In genomic region chr2:30445312-30445711, GRCm38 (mm10) we compare ENCODE assay signal across 8 mouse cellular contexts. TPM values are rescaled to one million over a fixed set of nuclear protein-coding genes. Genes with fewer than 3 reads are reported as not detected.
DNase-seq lines count a peak whose midpoint lies in the region; ATAC-seq and TF ChIP-seq lines count a peak whose summit lies in the region.

No protein-coding gene starts in this region.

- 30% methylated on average over 2 of the region's 2 CpGs for WGBS in heart, embryonic 16.5 days
- 43% methylated on average over 2 of the region's 2 CpGs for WGBS in limb, embryonic 14.5 days

- peaks cover 7% of the 10 kb centered on the region; the same call in 1 of the 2 replicates for H3K9me3 ChIP-seq in heart, embryonic 16.5 days (replicated peaks; ENCODE audit: control insufficient read depth, low read length)
- peaks cover 6% of the 10 kb centered on the region; the same call in 1 of the 2 replicates for H3K9me3 ChIP-seq in limb, embryonic 14.5 days (ENCODE audit: control insufficient read depth, low read length)

- no peaks in the 10 kb centered on the region for H3K27me3 ChIP-seq in heart, embryonic 16.5 days (ENCODE audit: control insufficient read depth, insufficient read depth, low read length)
- no peaks in the 10 kb centered on the region for H3K27me3 ChIP-seq in limb, embryonic 14.5 days (ENCODE audit: control insufficient read depth, insufficient read depth, low read length)

- peak overlapping the region; percentile 57 for H3K9ac ChIP-seq in heart, embryonic 16.5 days (ENCODE audit: low read length)
- peak overlapping the region; percentile 45 for H3K9ac ChIP-seq in limb, embryonic 14.5 days (ENCODE audit: low read depth, low read length, severe bottlenecking)

- peak; percentile 45 for DNase-seq in adrenal gland, postnatal 14 days
- DNase-seq in adrenal gland, postnatal 25 days = no peak
- peak; percentile 88 for DNase-seq in NIH3T3 (ENCODE audit: low read depth)
- DNase-seq in limb, embryonic 14.5 days (ENCODE audit: low spot score) = peak; percentile 52
- peak; percentile 58 to 66 for DNase-seq in urinary bladder, postnatal 36 days (ENCODE audit: low spot score in 2 of 2)
- no peak for DNase-seq in frontal cortex, postnatal 14 days (ENCODE audit: low spot score in 2 of 2)
- no peak for DNase-seq in ovary, adult 18-20 months (ENCODE audit: low spot score)

- no peak overlapping the region for H3K4me3 ChIP-seq in heart, embryonic 16.5 days (ENCODE audit: low read length)
- no peak overlapping the region for H3K4me3 ChIP-seq in limb, embryonic 14.5 days (replicated peaks; ENCODE audit: low read length)

- peak overlapping the region; percentile 9; the same call in 1 of the 2 replicates for H3K4me2 ChIP-seq in heart, embryonic 16.5 days (ENCODE audit: low read depth, low read length)
- no peak overlapping the region for H3K4me2 ChIP-seq in limb, embryonic 14.5 days (replicated peaks; ENCODE audit: low read depth, low read length, severe bottlenecking)

- peak overlapping the region; percentile 100 for H3K27ac ChIP-seq in heart, embryonic 16.5 days (ENCODE audit: low read length)
- H3K27ac ChIP-seq in limb, embryonic 14.5 days (replicated peaks; ENCODE audit: low read depth, low read length) = peak overlapping the region; percentile 58

- no peak for TF ChIP-seq POLR2A in limb, embryonic 14.5 days (IDR thresholded peaks at IDR 0.05; ENCODE audit: borderline replicate concordance, extremely low read depth, insufficient read depth, insufficient read length)

- peaks cover 26% of the 10 kb centered on the region for H3K36me3 ChIP-seq in heart, embryonic 16.5 days (ENCODE audit: control insufficient read depth, insufficient read depth)
- peaks cover 70% of the 10 kb centered on the region for H3K36me3 ChIP-seq in limb, embryonic 14.5 days (ENCODE audit: control insufficient read depth, insufficient read depth, low read length)

- H3K4me1 ChIP-seq in heart, embryonic 16.5 days (ENCODE audit: control insufficient read depth, insufficient read depth, low read length) = peaks cover 63% of the 10 kb centered on the region
- H3K4me1 ChIP-seq in limb, embryonic 14.5 days (ENCODE audit: control insufficient read depth, insufficient read depth, low read length) = peaks cover 45% of the 10 kb centered on the region

- ATAC-seq in heart, embryonic 16.5 days (replicated peaks; ENCODE audit: extremely low read depth, insufficient read depth, low FRiP score) = no peak
- ATAC-seq in limb, embryonic 14.5 days (ENCODE audit: low FRiP score, low read depth) = no peak

RNA-seq across cellular contexts. Expression of gene Ier5l, which starts 28.7 kb away (rescaled TPM):
- total RNA-seq in adrenal gland, postnatal 14 days (2021) = 6.4 and 6.8 TPM in 2 replicates
- total RNA-seq in adrenal gland, postnatal 25 days (2021) = 5.9 and 6.3 TPM in 2 replicates
- 0.72 and 0.85 TPM in 2 replicates for polyA plus RNA-seq in heart, embryonic 16.5 days (2015; fragmentation: Nextera tagmentation; extraction: Ambion mirVana)
- polyA plus RNA-seq in limb, embryonic 14.5 days (2012; rRNA removed) = 31.0 and 47.8 TPM in 2 replicates
- 3.9 and 7.5 TPM in 2 replicates for polyA plus RNA-seq in limb, embryonic 14.5 days (2014; fragmentation: Nextera tagmentation; extraction: Ambion mirVana)

RNA-seq across cellular contexts. Expression of gene Ptpa, which starts 29.5 kb away (rescaled TPM):
- 145 and 155 TPM in 2 replicates for total RNA-seq in adrenal gland, postnatal 14 days (2021)
- total RNA-seq in adrenal gland, postnatal 25 days (2021) = 130 and 145 TPM in 2 replicates
- 125 and 126 TPM in 2 replicates for polyA plus RNA-seq in heart, embryonic 16.5 days (2015; fragmentation: Nextera tagmentation; extraction: Ambion mirVana)
- 142 and 168 TPM in 2 replicates for polyA plus RNA-seq in limb, embryonic 14.5 days (2012; rRNA removed)
- polyA plus RNA-seq in limb, embryonic 14.5 days (2014; fragmentation: Nextera tagmentation; extraction: Ambion mirVana) = 74.5 and 87.6 TPM in 2 replicates

RNA-seq across cellular contexts. Expression of gene Crat, which starts 29.7 kb away (rescaled TPM):
- 291 and 301 TPM in 2 replicates for total RNA-seq in adrenal gland, postnatal 14 days (2021)
- total RNA-seq in adrenal gland, postnatal 25 days (2021) = 130 and 142 TPM in 2 replicates
- 164 and 169 TPM in 2 replicates for polyA plus RNA-seq in heart, embryonic 16.5 days (2015; fragmentation: Nextera tagmentation; extraction: Ambion mirVana)
- 25.0 and 31.0 TPM in 2 replicates for polyA plus RNA-seq in limb, embryonic 14.5 days (2012; rRNA removed)
- polyA plus RNA-seq in limb, embryonic 14.5 days (2014; fragmentation: Nextera tagmentation; extraction: Ambion mirVana) = 33.4 and 36.1 TPM in 2 replicates

RNA-seq across cellular contexts. Expression of gene Dolpp1, which starts 53.3 kb away (rescaled TPM):
- total RNA-seq in adrenal gland, postnatal 14 days (2021) = 18.7 and 19.5 TPM in 2 replicates
- 22.3 and 28.5 TPM in 2 replicates for total RNA-seq in adrenal gland, postnatal 25 days (2021)
- polyA plus RNA-seq in heart, embryonic 16.5 days (2015; fragmentation: Nextera tagmentation; extraction: Ambion mirVana) = 26.0 and 29.3 TPM in 2 replicates
- polyA plus RNA-seq in limb, embryonic 14.5 days (2012; rRNA removed) = 49.8 and 71.3 TPM in 2 replicates
- 30.9 and 31.8 TPM in 2 replicates for polyA plus RNA-seq in limb, embryonic 14.5 days (2014; fragmentation: Nextera tagmentation; extraction: Ambion mirVana)

Comparison
In these comparisons a context has a peak if more than half of its experiments do, and no peak if none do; other contexts are left out.
1. DNase-seq: peak in adrenal gland, postnatal 14 days (single experiment), NIH3T3 (single experiment), limb, embryonic 14.5 days (single experiment) and urinary bladder, postnatal 36 days (2 of 2); none in adrenal gland, postnatal 25 days (single experiment), frontal cortex, postnatal 14 days (0 of 2) and ovary, adult 18-20 months (single experiment).